Mouse (Mus musculus): ENCODE measurements around the gene Ywhah.

The Ywhah gene

DNA sequence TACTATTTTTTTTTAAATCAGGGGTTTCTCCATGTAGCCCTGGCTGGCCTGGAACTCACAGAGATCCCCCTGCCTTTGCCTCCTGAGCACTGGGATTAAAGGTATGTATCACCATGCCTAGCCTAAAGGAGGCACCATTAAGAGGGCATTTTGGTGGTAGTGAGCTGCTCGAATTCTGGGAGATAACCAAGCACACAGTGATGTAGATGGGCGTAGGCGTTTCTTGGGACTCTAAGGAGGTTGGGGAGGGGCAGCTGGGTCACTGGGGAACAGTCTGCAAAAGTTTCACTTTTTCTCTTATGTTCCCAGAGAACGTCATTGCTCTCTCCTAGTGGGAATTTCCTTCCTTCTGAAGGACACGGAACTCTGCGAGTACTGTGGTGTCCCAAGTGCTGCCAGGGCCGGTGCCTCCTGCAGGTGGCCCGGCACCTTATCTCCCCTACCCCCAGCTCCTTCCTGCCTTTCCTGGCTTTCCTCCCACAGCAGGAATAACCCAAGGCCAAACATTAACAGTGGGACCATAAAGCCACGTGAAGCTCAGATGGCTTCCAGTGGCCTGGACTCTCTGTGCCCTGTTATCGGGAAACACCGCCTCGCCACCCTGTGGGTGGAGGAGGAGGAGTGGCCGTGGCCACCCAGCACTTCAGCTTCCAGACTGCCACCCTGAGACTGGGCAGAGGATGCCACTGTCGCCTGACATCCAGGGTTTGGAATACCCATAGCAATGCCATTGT lies 34.4 kb downstream of the Ywhah start:
- DNase-seq (ENCODE audit: low spot score), result no peak

DNA sequence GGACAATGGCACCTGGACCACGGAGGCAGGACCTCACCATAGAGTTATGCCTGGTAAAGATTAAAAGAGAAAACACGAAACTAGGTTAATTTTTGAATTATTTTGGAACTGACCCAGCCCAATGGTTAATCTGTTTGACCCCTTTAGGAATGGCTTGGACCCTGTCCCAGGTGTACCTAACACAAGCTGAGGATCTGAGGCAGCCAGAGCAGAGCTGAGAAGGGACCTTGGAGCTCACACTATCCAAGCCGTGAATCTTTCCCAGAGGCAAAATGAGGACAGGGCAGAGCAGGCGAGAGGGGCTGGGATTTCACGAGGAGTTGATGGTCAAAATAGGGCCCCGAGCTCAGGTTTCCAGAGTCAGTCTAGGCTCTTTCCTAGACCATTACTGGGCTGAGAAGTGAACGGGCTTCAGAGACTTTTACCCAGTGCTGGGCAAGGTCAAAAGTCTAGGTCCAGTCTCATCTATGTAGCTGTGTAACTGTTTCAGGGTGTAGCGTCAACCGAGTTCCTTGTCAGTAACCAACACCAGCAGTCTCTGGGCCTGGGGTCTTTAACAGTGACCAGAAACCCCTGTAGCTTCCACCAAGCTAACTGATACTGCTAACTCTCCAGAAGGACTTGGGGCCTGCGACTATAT lies 37.6 kb downstream of the Ywhah start:
- no peak for DNase-seq (ENCODE audit: low spot score)

GRCm38 (mm10) chr5:33070071-33070470 lies 51.5 kb downstream of the Ywhah start:
- DNase-seq (ENCODE audit: low spot score), result no peak

DNA sequence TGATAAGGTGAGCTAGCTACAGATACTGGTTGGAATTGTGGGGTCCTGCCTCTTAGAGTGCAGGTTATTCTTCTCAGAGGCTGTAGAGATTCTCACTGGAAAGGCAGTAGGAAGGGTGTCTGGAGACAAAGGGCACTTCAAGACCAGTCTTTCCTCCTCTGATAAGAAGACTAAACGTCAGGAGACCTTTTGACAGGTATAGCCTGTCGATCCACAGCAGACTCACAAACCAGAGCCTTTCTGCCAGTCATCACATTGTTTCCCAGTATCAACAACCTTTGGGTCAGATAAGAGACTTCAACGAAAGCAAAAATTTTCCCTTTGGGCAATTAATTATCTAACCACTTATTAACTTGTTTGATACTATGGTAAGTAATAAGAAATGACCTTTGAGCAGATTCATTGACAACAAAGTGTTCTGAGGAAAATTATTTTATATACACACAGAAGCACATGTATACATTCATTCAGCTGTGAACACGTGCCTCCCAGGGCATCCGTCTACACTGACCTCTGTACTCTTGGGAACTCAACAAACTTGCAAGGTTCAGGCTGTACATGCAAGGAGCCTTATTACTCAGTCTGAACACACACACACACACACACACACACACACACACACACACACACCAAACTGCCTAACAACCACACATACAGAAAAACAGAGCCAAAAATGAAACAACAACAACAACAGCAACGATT lies 58.0 kb downstream of the Ywhah start:
- no peak for DNase-seq (ENCODE audit: low spot score)
